Mouse (Mus musculus) lung, embryonic 14.5 days (tissue): ENCODE data around the gene Nr4a3. TPM values are rescaled to one million over a fixed set of nuclear protein-coding genes. Genes with fewer than 3 reads are reported as not detected.

Experiments
- ATAC-seq: fragments of 200-750 bp; cut with Nextera tagmentation; 2 replicates; pipeline ENCODE4 v1.8.0; 2017; ENCODE audit warnings: mild to moderate bottlenecking, moderate TSS enrichment, moderate library complexity; ENCODE audit not compliant: insufficient read depth
- DNase-seq: peaks from one replicate; pipeline ENCODE4 v3.0.0-alpha.2; 2015
- H3K27ac ChIP-seq: fragments of 300-500 bp; sonication (generic); 2 replicates; pipeline ENCODE4 v1.5.1; 2014; ENCODE audit warnings: low read depth, mild to moderate bottlenecking, moderate library complexity
- H3K27me3 ChIP-seq: fragments of 300-500 bp; sonication (generic); 2 replicates; pipeline ENCODE4 v1.6.1; 2014; ENCODE audit warnings: low read length, control low read depth; ENCODE audit not compliant: insufficient read depth
- H3K36me3 ChIP-seq: fragments of 300-500 bp; sonication (generic); 2 replicates; pipeline ENCODE4 v1.6.1; 2014; ENCODE audit warnings: control low read depth; ENCODE audit not compliant: insufficient read depth
- H3K4me1 ChIP-seq: fragments of 300-500 bp; sonication (generic); 2 replicates; pipeline ENCODE4 v1.6.1; 2014; ENCODE audit warnings: antibody characterized with exemption, control low read depth; ENCODE audit not compliant: insufficient read depth
- H3K4me2 ChIP-seq: fragments of 300-500 bp; sonication (generic); 2 replicates; pipeline ENCODE4 v1.6.1; 2014; ENCODE audit warnings: mild to moderate bottlenecking
- H3K4me3 ChIP-seq: fragments of 300-500 bp; sonication (generic); 2 replicates; pipeline ENCODE4 v1.5.1; 2014; ENCODE audit warnings: low read depth, low read length
- H3K9ac ChIP-seq: fragments of 300-500 bp; sonication (generic); 2 replicates; pipeline ENCODE4 v1.6.1; 2014
- H3K9me3 ChIP-seq: fragments of 300-500 bp; sonication (generic); 2 replicates; pipeline ENCODE4 v1.6.1; 2016; ENCODE audit warnings: low read depth, low read length, control low read depth
- CTCF ChIP-seq: IDR thresholded peaks from 2 replicates; pipeline ENCODE4 v1.5.1; 2016; ENCODE audit warnings: antibody characterized with exemption, low read depth
- WGBS: fragments of 180-500 bp; shearing (Covaris S2); extraction: QIAGEN DNeasy Blood & Tissue Kit; methylation state at CpG from one replicate; pipeline ENCODE4 v1.1.7; 2014; 5-methylcytosine and 5-hydroxymethylcytosine counted together
- polyA plus RNA-seq: library from polyadenylated mRNA; unstranded; fragments of >200 nt; fragmentation: Nextera tagmentation; extraction: Ambion mirVana; gene quantifications from 2 replicates; pipeline ENCODE4 v1.2.1, GENCODE M21; 2014

Gene Nr4a3
- polyA plus RNA-seq = 0.12 and 0.22 TPM in 2 replicates

- H3K4me1 ChIP-seq = peaks cover 6% of the 10 kb centered on the region; the same call in 1 of the 2 replicates
These were observed at the start of gene Nr4a3 for GRCm38 (mm10) chr4:48044491-48045211. Gene Nr4a3 (plus strand): TSS chr4:48045153.

GRCm38 (mm10) chr4:48002969-48003368, 42.0 kb upstream of the Nr4a3 start:
- DNase-seq (no peak), ATAC-seq (no peak)
- H3K36me3 ChIP-seq = no peaks in the 10 kb centered on the region
- H3K27ac ChIP-seq = no peak overlapping the region
- H3K27me3 ChIP-seq = no peaks in the 10 kb centered on the region
- no peaks in the 10 kb centered on the region for H3K9me3 ChIP-seq
- H3K9ac ChIP-seq = no peak overlapping the region
- no peaks in the 10 kb centered on the region for H3K4me1 ChIP-seq
- no peak overlapping the region for H3K4me3 ChIP-seq
- no peak for TF ChIP-seq CTCF
- whole genome bisulfite sequencing = 88% methylated on average over 4 of the region's 4 CpGs
- no peak overlapping the region for H3K4me2 ChIP-seq

More at GRCm38 (mm10) chr4:48044491-48045211, at the start of gene Nr4a3:
- Histone ChIP-seq H3K9me3 (no peaks in the 10 kb centered on the region), H3K9ac (peak within 1 kb of the TSS; percentile 75), H3K4me3 (peak within 1 kb of the TSS; percentile 64), H3K4me2 (peak within 1 kb of the TSS; percentile 100), H3K27me3 (peaks cover 44% of the 10 kb centered on the region), H3K36me3 (no peaks in the 10 kb centered on the region), H3K27ac (peak within 1 kb of the TSS; percentile 81)
- under 1% methylated on average over 51 of the region's 54 CpGs for WGBS
- TF ChIP-seq CTCF = 0 out of 2 replicates have a peak, but pooled peaks have one; percentile 3
- DNase-seq (peak; percentile 93), ATAC-seq (peak; percentile 72)

- no peak overlapping the region for H3K9ac ChIP-seq
- no peaks in the 10 kb centered on the region for H3K36me3 ChIP-seq
- H3K4me2 ChIP-seq = no peak overlapping the region
- no peaks in the 10 kb centered on the region for H3K27me3 ChIP-seq
- WGBS = 83% methylated on average over 3 of the region's 3 CpGs
- no peaks in the 10 kb centered on the region for H3K9me3 ChIP-seq
- TF ChIP-seq CTCF = no peak
- ATAC-seq (no peak), DNase-seq (no peak)
- H3K27ac ChIP-seq = no peak overlapping the region
- no peaks in the 10 kb centered on the region for H3K4me1 ChIP-seq
- H3K4me3 ChIP-seq = no peak overlapping the region
These were observed 41.5 kb upstream of the Nr4a3 start for GRCm38 (mm10) chr4:48003456-48003855.

GRCm38 (mm10) chr4:48006355-48006754, 38.6 kb upstream of the Nr4a3 start:
- no peak overlapping the region for H3K4me3 ChIP-seq
- no peaks in the 10 kb centered on the region for H3K27me3 ChIP-seq
- H3K9me3 ChIP-seq = no peaks in the 10 kb centered on the region
- no peaks in the 10 kb centered on the region for H3K4me1 ChIP-seq
- DNase-seq = no peak
- ATAC-seq = no peak
- no peaks in the 10 kb centered on the region for H3K36me3 ChIP-seq
- H3K9ac ChIP-seq = no peak overlapping the region
- no peak overlapping the region for H3K27ac ChIP-seq
- no peak overlapping the region for H3K4me2 ChIP-seq
- TF ChIP-seq CTCF = no peak
- 86% methylated on average over 3 of the region's 3 CpGs for WGBS

- 70% methylated on average over 3 of the region's 3 CpGs for WGBS
These were observed 32.7 kb upstream of the Nr4a3 start for GRCm38 (mm10) chr4:48012209-48012608.

GRCm38 (mm10) chr4:48022966-48023365, 22.0 kb upstream of the Nr4a3 start:
- WGBS = 49% methylated on average over 3 of the region's 3 CpGs
- H3K4me2 ChIP-seq = no peak overlapping the region
- TF ChIP-seq CTCF = no peak
- H3K27ac ChIP-seq = no peak overlapping the region
- no peak overlapping the region for H3K9ac ChIP-seq
- no peak for ATAC-seq
- H3K27me3 ChIP-seq = no peaks in the 10 kb centered on the region
- no peak overlapping the region for H3K4me3 ChIP-seq
- no peak for DNase-seq
- no peaks in the 10 kb centered on the region for H3K4me1 ChIP-seq
- no peaks in the 10 kb centered on the region for H3K9me3 ChIP-seq
- no peaks in the 10 kb centered on the region for H3K36me3 ChIP-seq

More at GRCm38 (mm10) chr4:48012209-48012608, 32.7 kb upstream of the Nr4a3 start:
- Histone ChIP-seq H3K27me3 (no peaks in the 10 kb centered on the region), H3K4me3 (no peak overlapping the region), H3K9ac (no peak overlapping the region), H3K9me3 (no peaks in the 10 kb centered on the region), H3K36me3 (no peaks in the 10 kb centered on the region), H3K4me1 (no peaks in the 10 kb centered on the region), H3K27ac (no peak overlapping the region), H3K4me2 (no peak overlapping the region)
- no peak for TF ChIP-seq CTCF
- no peak for DNase-seq
- ATAC-seq = no peak

- TF ChIP-seq CTCF = peak; percentile 47
- no peaks in the 10 kb centered on the region for H3K9me3 ChIP-seq
- no peak overlapping the region for H3K4me3 ChIP-seq
- H3K9ac ChIP-seq = no peak overlapping the region
- H3K4me2 ChIP-seq = no peak overlapping the region
- no peaks in the 10 kb centered on the region for H3K4me1 ChIP-seq
- no peaks in the 10 kb centered on the region for H3K27me3 ChIP-seq
- no peaks in the 10 kb centered on the region for H3K36me3 ChIP-seq
- peak; percentile 59 for DNase-seq
- 69% methylated on average over 24 of the region's 24 CpGs for WGBS
- no peak overlapping the region for H3K27ac ChIP-seq
- ATAC-seq = no peak
These were observed 15.3 kb upstream of the Nr4a3 start for GRCm38 (mm10) chr4:48029652-48030051.
